Mouse (Mus musculus): ENCODE measurements around the gene Tspan31. TPM values are rescaled to one million over a fixed set of nuclear protein-coding genes. Genes with fewer than 3 reads are reported as not detected.

The Tspan31 gene
- 122 and 129 TPM in 2 replicates for polyA plus RNA-seq (2015; fragmentation: Nextera tagmentation; extraction: Ambion mirVana)

DNA sequence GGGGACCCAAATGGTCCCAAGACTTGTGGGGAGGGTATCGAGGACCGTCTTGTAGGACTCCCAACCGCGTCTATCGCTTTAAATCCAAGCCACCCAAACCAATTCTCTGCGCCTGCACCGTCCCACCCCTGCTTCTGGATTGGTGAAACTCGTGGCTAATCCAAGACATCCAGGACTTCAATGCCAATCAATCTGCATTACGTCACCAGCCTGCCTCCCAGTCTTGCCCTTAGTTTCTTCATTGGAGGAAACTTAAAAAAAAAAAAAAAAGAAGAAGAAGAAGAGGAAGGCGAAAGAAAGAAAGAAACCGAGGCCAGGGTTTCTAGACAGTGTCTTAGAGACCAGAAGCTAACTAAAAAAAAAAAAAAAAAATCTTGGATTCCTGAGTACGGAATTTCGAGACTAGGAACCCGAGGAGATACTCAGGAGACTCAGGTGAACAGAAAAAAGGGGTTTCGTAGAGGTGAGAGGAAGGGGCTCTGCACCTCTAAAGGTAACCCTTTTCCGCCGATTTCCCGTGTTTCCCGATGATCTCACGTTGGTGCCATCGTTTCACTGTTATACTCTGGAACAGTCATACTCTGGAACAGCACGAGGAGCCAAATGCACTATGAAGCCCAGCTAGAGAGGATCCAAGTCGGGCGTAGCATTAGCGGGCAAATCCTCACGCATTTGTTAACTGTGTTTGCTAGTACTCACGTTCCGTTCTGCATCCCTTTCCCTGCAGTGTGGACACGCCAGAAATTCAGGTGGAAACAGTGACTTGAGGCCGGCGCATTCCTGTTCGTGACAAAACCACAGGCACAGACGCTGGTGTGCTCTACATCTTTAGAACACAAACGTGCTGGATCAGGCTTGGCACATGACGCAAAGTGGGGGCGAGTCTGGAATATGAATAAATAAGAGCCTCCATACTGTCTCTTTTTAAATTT lies at the start of gene Tspan31:
TSS of gene Tspan31 (minus strand) at position 75 of the 932 bp plus-strand sequence.
- Histone ChIP-seq H3K9me3 (no peaks in the 10 kb centered on the region), H3K36me3 (peaks cover 32% of the 10 kb centered on the region), H3K27me3 (peaks cover 5% of the 10 kb centered on the region), H3K4me3 (peak within 1 kb of the TSS; percentile 61), H3K9ac (peak within 1 kb of the TSS; percentile 84), H3K4me2 (peak within 1 kb of the TSS; percentile 99), H3K4me1 (replicated peaks) (peaks cover 40% of the 10 kb centered on the region), H3K27ac (peak within 1 kb of the TSS; percentile 92)
- 2% methylated on average over 36 of the region's 36 CpGs for WGBS
- peak; percentile 92 for ATAC-seq (ENCODE audit: low FRiP score)

DNA sequence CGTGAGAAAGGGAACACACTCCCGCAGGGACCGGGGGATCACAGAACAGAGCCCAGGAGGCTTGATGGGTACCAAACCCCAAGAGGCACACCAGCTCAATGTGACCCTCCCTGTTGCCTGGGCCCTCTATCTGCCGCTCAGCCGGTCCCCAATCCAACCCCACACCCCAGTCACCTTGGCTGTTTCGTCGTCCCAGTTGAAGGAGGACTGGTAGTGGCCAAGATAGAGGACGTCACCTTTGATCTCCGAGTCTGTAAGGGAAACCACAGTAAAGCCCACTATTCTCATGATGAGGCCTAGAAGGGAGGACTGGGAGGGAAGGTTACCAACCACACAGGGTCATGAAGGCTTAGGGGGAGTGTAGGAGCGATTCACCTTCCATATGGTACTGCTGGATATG lies 49.2 kb upstream of the Tspan31 start:
- Histone ChIP-seq H3K4me3 (no peak overlapping the region), H3K4me2 (peak overlapping the region; percentile 93; the same call in 1 of the 2 replicates)

DNA sequence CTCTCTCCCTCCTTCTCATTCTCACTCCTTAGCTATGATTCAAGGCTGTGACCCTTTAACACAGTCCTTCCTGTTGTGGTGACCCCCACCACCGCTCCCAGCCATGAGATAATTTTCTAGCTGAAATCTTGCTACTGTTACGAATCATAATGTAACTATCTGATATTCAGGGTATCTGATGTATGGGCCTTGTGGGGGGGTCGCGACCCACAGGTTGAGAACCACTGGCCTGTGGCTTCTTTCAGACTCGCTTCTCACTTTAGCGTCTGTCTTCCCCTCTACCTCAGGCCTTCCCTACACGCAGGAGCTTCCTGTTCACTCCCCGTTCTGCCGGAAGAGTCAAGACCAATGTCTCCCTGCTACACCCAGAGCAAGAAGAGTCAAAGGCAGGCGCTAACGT lies 48.4 kb upstream of the Tspan31 start:
- WGBS, result 93% methylated on average over 11 of the region's 11 CpGs
- no peaks in the 10 kb centered on the region for H3K27me3 ChIP-seq
- no peak overlapping the region for H3K27ac ChIP-seq
- ATAC-seq (ENCODE audit: low FRiP score), result no peak
- no peak overlapping the region for H3K9ac ChIP-seq
- H3K4me1 ChIP-seq (replicated peaks), result peaks cover 33% of the 10 kb centered on the region
- H3K4me2 ChIP-seq, result no peak overlapping the region
- H3K36me3 ChIP-seq, result peaks cover 57% of the 10 kb centered on the region
- H3K4me3 ChIP-seq, result no peak overlapping the region
- no peaks in the 10 kb centered on the region for H3K9me3 ChIP-seq

More for the DNA sequence above, 49.2 kb upstream of the Tspan31 start:
- Histone ChIP-seq H3K9me3 (no peaks in the 10 kb centered on the region), H3K27ac (no peak overlapping the region), H3K9ac (0 out of 2 replicates have a peak overlapping the region, but pooled peaks have one; percentile 6), H3K36me3 (peaks cover 50% of the 10 kb centered on the region), H3K27me3 (no peaks in the 10 kb centered on the region), H3K4me1 (replicated peaks) (peaks cover 33% of the 10 kb centered on the region)
- 94% methylated on average over 10 of the region's 10 CpGs for WGBS
- ATAC-seq (ENCODE audit: low FRiP score), result no peak

DNA sequence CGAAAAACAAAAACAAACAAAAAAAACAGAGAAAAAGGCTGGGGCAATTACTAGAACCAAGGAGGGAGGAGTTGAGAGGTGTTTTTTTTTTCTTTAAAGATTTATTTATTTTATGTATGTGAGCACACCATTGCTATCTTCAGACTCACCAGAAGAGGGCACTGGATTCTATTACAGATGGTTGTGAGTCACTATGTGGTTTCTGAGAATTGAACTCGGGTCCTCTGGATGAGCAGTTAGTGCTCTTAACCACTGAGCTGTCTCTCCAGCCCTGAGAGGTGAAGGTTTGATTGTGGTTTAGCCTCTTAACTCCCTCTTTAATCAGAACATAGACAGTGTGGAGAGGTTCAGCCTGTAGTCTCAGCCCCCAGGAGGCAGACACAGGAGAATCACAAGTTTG lies 45.0 kb upstream of the Tspan31 start:
- WGBS, result 86% methylated on average over 2 of the region's 2 CpGs
- H3K36me3 ChIP-seq, result peaks cover 81% of the 10 kb centered on the region

DNA sequence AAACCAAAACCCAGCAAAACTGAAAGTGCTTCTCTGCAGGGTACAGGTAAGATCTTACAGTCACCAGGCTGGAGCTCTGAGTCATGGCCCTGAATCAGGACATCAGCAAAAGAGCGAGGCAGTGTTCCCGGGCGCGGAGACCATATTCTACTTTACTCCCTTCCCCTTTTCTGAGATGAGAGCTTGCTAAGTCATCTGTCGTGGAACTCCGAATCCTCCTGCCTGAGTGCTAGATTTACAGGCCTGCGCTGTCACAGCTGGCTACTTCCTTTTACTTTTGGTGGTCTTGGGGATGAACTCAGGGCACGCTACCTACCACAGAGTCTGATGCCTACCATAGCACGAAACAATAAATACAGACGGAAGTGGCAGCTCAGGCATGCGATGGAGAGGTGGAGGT lies 44.3 kb upstream of the Tspan31 start:
- no peak overlapping the region for H3K4me3 ChIP-seq
- H3K27me3 ChIP-seq, result no peaks in the 10 kb centered on the region
- 90% methylated on average over 11 of the region's 11 CpGs for WGBS
- no peak overlapping the region for H3K9ac ChIP-seq
- H3K4me1 ChIP-seq (replicated peaks), result peaks cover 3% of the 10 kb centered on the region; the same call in 1 of the 2 replicates
- H3K9me3 ChIP-seq, result no peaks in the 10 kb centered on the region
- ATAC-seq (ENCODE audit: low FRiP score), result no peak
- peaks cover 79% of the 10 kb centered on the region for H3K36me3 ChIP-seq
- H3K4me2 ChIP-seq, result no peak overlapping the region
- H3K27ac ChIP-seq, result no peak overlapping the region

More for the DNA sequence above, 45.0 kb upstream of the Tspan31 start:
- ATAC-seq (ENCODE audit: low FRiP score), result no peak
- Histone ChIP-seq H3K4me1 (replicated peaks) (peaks cover 9% of the 10 kb centered on the region), H3K9ac (no peak overlapping the region), H3K4me2 (no peak overlapping the region), H3K4me3 (no peak overlapping the region), H3K9me3 (no peaks in the 10 kb centered on the region), H3K27me3 (no peaks in the 10 kb centered on the region), H3K27ac (no peak overlapping the region)

DNA sequence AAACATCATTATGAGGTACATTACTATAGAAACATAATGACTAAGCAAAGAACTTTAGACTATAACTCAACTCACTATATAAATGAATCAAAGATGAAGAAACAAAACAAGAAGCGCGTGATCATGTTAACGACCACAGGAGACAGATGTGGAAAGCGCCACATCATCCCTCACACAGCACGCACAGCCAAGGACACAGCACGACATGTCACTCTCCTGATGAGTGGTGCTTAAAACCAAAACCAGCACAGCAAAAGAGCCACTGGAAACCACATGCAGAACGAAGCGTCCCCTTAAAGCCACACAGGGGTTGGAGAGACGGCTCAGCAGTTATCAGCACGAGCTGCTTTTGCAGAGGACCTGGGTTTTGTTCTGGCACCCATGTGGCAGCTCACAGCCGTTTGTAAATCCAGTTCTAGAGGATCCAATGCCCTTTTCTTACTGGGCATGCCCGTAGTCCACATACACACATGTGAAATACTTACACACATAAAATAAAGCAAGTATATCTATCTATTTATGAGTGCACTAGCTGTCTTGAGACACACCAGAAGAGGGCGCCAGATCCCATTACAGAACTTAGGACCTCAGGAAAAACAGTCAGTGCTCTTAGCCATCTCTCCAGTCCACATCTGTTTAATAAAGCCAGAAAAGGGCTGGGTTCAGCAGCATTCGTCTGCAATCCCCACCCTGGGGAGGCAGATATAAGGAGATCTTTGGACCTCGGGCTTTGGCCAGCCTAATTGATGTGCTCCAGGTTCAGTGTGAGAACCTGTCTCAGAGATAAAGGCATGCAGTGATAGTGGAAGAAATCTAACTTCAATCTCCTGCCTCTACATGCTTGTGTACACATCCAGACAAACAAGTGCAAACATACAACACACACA lies 41.2 kb upstream of the Tspan31 start:
- Histone ChIP-seq H3K4me2 (no peak overlapping the region), H3K27me3 (no peaks in the 10 kb centered on the region), H3K36me3 (peaks cover 64% of the 10 kb centered on the region), H3K4me3 (no peak overlapping the region), H3K9me3 (no peaks in the 10 kb centered on the region), H3K4me1 (replicated peaks) (no peaks in the 10 kb centered on the region), H3K27ac (no peak overlapping the region), H3K9ac (no peak overlapping the region)
- no peak for ATAC-seq (ENCODE audit: low FRiP score)
- WGBS, result 91% methylated on average over 15 of the region's 15 CpGs

DNA sequence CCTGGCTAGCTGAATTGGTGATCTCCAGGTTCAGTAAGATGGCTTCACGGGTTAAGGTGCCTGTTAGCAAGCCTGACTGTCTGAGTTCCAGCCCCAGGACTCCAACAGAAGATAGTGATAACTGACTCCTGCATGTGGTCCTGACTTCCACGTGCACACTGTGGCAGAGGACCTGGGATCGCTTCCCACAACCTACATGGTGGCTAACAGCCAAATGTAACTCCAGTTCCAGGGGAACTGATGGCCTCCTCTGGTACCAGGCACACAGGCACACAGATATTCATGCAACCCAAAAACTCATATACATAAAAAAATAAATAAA lies 38.2 kb upstream of the Tspan31 start:
- no peaks in the 10 kb centered on the region for H3K27me3 ChIP-seq
- no peak overlapping the region for H3K27ac ChIP-seq
- no peak overlapping the region for H3K4me2 ChIP-seq
- no peak for ATAC-seq (ENCODE audit: low FRiP score)
- no peaks in the 10 kb centered on the region for H3K4me1 ChIP-seq (replicated peaks)
- WGBS, result 89% methylated on average over 3 of the region's 3 CpGs
- H3K9me3 ChIP-seq, result no peaks in the 10 kb centered on the region
- no peak overlapping the region for H3K4me3 ChIP-seq
- H3K36me3 ChIP-seq, result peaks cover 62% of the 10 kb centered on the region
- H3K9ac ChIP-seq, result no peak overlapping the region

DNA sequence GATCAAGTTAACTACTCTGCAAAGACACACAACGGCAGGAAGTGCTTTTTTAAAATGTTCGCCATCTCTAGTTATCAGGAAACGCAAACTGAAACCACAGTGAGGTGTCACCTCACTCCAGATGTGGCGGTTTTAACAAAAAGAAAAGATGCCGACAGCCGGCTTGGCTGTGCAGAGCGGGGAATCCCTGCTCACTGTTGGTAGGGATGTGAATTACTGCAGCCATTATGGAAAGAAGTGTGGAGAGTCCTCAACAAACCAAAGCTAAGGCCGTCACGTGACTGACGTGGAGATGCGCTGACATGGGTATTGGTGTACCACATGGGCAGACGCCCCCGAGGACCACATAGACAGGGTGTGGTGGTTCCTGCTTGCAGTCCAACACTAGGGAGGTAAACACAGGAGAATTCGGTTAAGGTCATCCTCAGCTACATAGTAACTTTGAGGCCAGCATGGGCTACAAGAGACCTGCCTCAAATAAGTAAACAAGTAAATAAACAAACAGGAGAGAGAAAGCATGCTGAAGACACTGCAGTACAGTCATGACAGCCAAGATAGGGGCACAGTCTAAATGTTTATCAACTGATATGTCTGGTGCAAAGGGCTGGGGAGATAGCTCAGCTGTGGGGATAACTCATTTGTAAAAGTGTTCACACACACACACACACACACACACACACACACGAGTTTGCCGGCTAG lies 37.6 kb upstream of the Tspan31 start:
- Histone ChIP-seq H3K36me3 (peaks cover 59% of the 10 kb centered on the region), H3K27me3 (no peaks in the 10 kb centered on the region), H3K9ac (no peak overlapping the region), H3K4me3 (no peak overlapping the region), H3K27ac (no peak overlapping the region), H3K9me3 (no peaks in the 10 kb centered on the region), H3K4me1 (replicated peaks) (no peaks in the 10 kb centered on the region), H3K4me2 (no peak overlapping the region)
- 91% methylated on average over 16 of the region's 16 CpGs for WGBS
- ATAC-seq (ENCODE audit: low FRiP score), result no peak

DNA sequence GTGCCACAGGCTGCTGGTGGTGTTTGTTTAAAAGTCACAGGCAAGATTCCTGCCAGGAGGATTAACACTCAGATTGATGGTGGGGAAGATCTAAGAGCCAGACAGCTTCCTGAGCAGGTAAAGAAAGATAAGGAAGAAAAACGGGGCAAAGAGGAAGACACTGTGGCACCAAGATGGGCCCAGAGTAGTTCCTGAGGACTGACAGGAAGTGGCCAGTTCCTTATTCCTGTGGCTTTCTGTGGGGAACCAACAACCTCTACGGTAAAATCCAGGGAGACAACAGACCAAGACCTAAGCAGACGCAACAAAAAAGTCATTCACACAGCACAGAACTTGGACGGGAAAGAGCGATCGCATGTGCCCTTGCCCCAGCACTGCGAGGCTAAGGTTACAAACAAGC lies 33.6 kb upstream of the Tspan31 start:
- 92% methylated on average over 7 of the region's 7 CpGs for WGBS
- ATAC-seq (ENCODE audit: low FRiP score), result no peak
- Histone ChIP-seq H3K4me3 (no peak overlapping the region), H3K9me3 (no peaks in the 10 kb centered on the region), H3K36me3 (peaks cover 64% of the 10 kb centered on the region), H3K4me1 (replicated peaks) (no peaks in the 10 kb centered on the region), H3K4me2 (no peak overlapping the region), H3K27ac (no peak overlapping the region), H3K9ac (no peak overlapping the region), H3K27me3 (no peaks in the 10 kb centered on the region)

DNA sequence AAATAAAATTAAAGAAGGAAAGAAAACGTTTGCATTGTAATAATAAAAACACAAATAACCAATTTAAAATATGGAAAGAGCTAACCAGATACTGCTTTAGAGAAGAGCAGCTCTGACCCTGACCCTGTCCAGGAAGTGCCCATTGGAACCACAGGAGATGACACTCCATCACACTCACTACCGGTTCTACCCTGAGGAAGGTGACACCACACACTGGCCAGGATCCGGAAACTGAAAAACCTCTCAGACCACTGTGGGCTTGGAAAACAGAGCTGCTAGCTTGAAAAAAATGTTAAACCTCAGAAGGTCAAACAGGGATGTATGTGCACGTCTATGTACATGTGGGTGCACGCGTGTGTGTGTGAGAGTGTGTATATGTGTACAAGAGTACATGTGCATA lies 31.1 kb upstream of the Tspan31 start:
- no peaks in the 10 kb centered on the region for H3K9me3 ChIP-seq
- H3K27me3 ChIP-seq, result no peaks in the 10 kb centered on the region
- H3K4me3 ChIP-seq, result no peak overlapping the region
- whole genome bisulfite sequencing, result 90% methylated on average over 6 of the region's 6 CpGs
- H3K27ac ChIP-seq, result no peak overlapping the region
- H3K36me3 ChIP-seq, result peaks cover 72% of the 10 kb centered on the region
- no peaks in the 10 kb centered on the region for H3K4me1 ChIP-seq (replicated peaks)
- no peak overlapping the region for H3K4me2 ChIP-seq
- no peak for ATAC-seq (ENCODE audit: low FRiP score)
- H3K9ac ChIP-seq, result no peak overlapping the region

DNA sequence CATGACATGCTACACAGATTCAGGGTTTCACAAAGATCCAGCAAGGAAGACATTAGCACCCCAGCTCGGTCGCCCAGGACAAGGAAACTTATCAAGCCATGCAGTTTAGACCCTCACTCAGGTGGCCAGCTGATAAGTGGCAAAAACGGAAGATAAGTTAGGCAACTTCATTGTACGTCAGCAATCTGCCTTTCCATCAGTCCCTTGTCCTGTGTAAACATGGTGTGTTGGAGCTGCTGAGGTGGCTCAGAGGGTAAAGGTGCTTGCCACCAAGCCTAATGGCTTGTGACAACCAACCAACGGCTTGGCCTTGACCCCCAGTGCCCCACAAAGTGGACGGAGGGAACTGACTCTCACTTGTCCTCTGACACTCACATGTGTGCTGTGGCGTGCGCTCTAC lies 30.4 kb upstream of the Tspan31 start:
- H3K9ac ChIP-seq, result no peak overlapping the region
- peaks cover 75% of the 10 kb centered on the region for H3K36me3 ChIP-seq
- 94% methylated on average over 8 of the region's 8 CpGs for WGBS
- H3K9me3 ChIP-seq, result no peaks in the 10 kb centered on the region
- H3K4me1 ChIP-seq (replicated peaks), result no peaks in the 10 kb centered on the region
- no peak overlapping the region for H3K27ac ChIP-seq
- no peak overlapping the region for H3K4me3 ChIP-seq
- ATAC-seq (ENCODE audit: low FRiP score), result no peak
- no peak overlapping the region for H3K4me2 ChIP-seq
- no peaks in the 10 kb centered on the region for H3K27me3 ChIP-seq

DNA sequence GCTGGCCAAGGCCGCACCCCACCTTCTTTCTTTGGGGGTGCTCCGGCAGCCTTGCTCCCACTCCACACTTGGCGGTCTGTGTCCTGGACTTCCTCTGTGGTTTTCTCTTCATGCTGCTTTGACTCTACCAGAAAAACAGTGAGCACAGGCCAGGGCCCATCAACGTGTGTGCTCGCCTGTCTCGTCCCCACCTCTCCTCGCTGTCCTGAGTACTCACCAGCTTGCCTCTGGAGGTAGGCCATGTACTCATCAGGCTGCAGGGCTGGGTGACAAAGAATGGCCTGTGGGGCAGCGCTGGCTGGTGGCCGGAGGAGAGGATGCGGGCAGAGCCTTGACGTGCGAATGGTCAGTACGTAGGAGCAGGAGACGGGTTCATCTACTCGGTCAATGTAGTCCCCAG lies 29.8 kb upstream of the Tspan31 start:
- 94% methylated on average over 15 of the region's 15 CpGs for WGBS
- peaks cover 75% of the 10 kb centered on the region for H3K36me3 ChIP-seq

More for the DNA sequence above, 29.8 kb upstream of the Tspan31 start:
- Histone ChIP-seq H3K4me3 (no peak overlapping the region), H3K4me1 (replicated peaks) (peaks cover 3% of the 10 kb centered on the region), H3K4me2 (no peak overlapping the region), H3K27ac (no peak overlapping the region), H3K9me3 (no peaks in the 10 kb centered on the region), H3K27me3 (no peaks in the 10 kb centered on the region), H3K9ac (no peak overlapping the region)
- no peak for ATAC-seq (ENCODE audit: low FRiP score)

Data from hindbrain, embryonic 13.5 days (tissue).